Mouse (Mus musculus): Measurements from ENCODE around the gene Mprip. TPM values are rescaled to one million over a fixed set of nuclear protein-coding genes. Genes with fewer than 3 reads are reported as not detected.

Mprip gene
- 19.7 and 23.9 TPM in 2 replicates for polyA plus RNA-seq (2015; fragmentation: Nextera tagmentation; extraction: Ambion mirVana)

GRCm38 (mm10) chr11:59661005-59661404 lies at the start of gene Mprip:
Mprip (plus strand) TSS chr11:59661305.

DNA sequence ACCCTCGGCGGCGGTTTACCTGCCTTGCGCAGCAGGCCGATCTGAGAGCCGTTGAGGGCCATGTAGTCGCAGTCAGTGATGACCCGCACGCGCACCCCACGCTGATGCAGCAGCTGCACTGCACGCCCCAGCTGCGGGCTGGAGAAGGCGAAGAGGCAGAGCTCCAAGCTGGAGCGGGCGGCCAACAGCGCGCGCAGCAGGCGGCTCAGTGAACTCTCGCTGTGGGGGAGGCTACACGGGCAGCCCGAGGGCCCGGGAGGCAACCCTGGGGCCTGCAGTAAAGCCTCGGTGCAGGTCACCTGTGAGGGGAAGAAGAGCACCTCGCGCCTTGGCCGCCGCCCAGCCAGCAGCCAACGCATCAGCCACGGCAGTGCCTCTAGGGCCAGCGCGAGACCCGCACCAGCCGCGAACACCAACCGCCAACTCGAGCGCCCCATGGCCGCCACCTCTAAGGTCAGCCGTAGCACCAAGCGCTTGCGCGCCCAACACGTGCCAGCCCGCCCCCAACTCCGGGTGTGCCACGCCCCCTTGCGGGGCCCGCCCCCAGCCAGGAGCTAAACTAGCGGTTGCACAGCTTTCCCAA lies 126.2 kb downstream of the Mprip start, which contains the start of gene Pld6:
Gene Pld6, minus strand, starts transcription at position 447 of the 583 bp plus-strand sequence.

DNA sequence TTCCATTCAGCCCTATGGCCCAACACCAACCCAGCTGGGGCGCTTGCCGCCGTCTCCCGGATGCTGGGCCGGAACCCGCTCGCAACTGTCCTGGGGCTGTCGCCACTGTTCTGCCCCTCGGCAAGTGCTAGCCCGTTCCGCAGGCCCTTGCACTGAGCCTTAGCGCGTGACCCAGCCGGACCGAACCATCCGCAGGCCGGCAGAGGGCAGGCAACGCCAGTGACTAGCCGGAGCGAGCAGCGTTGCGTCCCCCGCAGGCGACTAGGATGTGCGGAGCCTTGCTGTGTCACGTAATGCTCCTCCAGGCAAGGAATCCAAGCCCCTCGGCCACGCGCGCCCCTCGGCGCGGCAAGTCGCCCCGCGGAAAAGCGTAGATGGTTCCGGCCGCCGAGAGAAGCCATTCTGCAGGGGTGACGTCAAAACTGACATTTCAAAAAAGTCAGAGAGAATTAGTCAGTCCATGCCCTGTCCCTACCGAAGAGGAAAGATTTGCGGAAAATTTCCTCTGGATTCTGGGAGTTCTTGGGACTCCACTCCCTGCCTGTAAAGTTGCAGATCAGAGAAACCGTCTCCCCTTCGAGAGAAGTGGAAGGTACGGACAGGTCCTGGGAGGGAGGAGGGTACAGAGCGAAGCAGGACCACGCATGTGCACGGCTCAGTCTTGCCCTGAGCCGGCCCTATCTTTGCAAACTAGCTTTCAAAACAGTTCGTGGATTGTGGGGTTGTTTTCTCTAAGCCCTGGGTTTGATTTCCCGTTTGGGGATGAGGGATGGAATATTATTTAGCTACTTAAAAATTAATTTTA lies 148.8 kb downstream of the Mprip start, which contains the start of gene Flcn:
Gene Flcn, minus strand, starts transcription at position 347 of the 805 bp plus-strand sequence.

Other genes with a start within 250 kb of the Mprip start
- 4.1 and 4.5 TPM in 2 replicates for gene Jmjd4, start 211.3 kb upstream of the Mprip start, polyA plus RNA-seq (2015; fragmentation: Nextera tagmentation; extraction: Ambion mirVana)
- gene Snap47, start 210.1 kb upstream of the Mprip start, polyA plus RNA-seq (2015; fragmentation: Nextera tagmentation; extraction: Ambion mirVana) = 12.1 and 12.5 TPM in 2 replicates
- 1.6 and 2.5 TPM in 2 replicates for gene Zfp867, start 188.8 kb upstream of the Mprip start, polyA plus RNA-seq (2015; fragmentation: Nextera tagmentation; extraction: Ambion mirVana)
- 5.7 and 6.3 TPM in 2 replicates for gene Zkscan17, start 134.6 kb upstream of the Mprip start, polyA plus RNA-seq (2015; fragmentation: Nextera tagmentation; extraction: Ambion mirVana)
- gene Nlrp3, start 119.7 kb upstream of the Mprip start, polyA plus RNA-seq (2015; fragmentation: Nextera tagmentation; extraction: Ambion mirVana) = 2.2 and 3.3 TPM in 2 replicates
- not detected in 2 replicates for gene Olfr222, start 85.1 kb upstream of the Mprip start, polyA plus RNA-seq (2015; fragmentation: Nextera tagmentation; extraction: Ambion mirVana)
- gene Olfr223, start 68.0 kb upstream of the Mprip start, polyA plus RNA-seq (2015; fragmentation: Nextera tagmentation; extraction: Ambion mirVana) = not detected in 2 replicates
- gene Pld6, start 126.3 kb downstream of the Mprip start, polyA plus RNA-seq (2015; fragmentation: Nextera tagmentation; extraction: Ambion mirVana) = 1.6 and 1.8 TPM in 2 replicates
- 15.0 and 18.0 TPM in 2 replicates for gene Flcn, start 148.7 kb downstream of the Mprip start, polyA plus RNA-seq (2015; fragmentation: Nextera tagmentation; extraction: Ambion mirVana)
- gene Nt5m, start 178.1 kb downstream of the Mprip start, polyA plus RNA-seq (2015; fragmentation: Nextera tagmentation; extraction: Ambion mirVana) = 13.7 and 16.9 TPM in 2 replicates
- 90.6 and 94.5 TPM in 2 replicates for gene Cops3, start 178.5 kb downstream of the Mprip start, polyA plus RNA-seq (2015; fragmentation: Nextera tagmentation; extraction: Ambion mirVana)

All from spleen, postnatal 0 days (tissue).